Mouse (Mus musculus) kidney, adult 2 months (tissue): Measurements from ENCODE around the gene Celf2.

Source experiments
- CTCF ChIP-seq: fragments of 200-500 bp; conservative IDR thresholded peaks from 2 replicates; pipeline ENCODE4 v1.5.1; 2011; ENCODE audit warnings: low read depth, mild to moderate bottlenecking, control low read depth, low read length, moderate library complexity, mixed read lengths; ENCODE audit not compliant: insufficient read depth, insufficient read length
- POLR2A ChIP-seq: fragments of 200-500 bp; IDR thresholded peaks from one replicate; pipeline ENCODE4 v1.6.1; 2011; ENCODE audit warnings: low read depth, low read length, control low read depth

- TF ChIP-seq CTCF (no peak), POLR2A (no peak)
Observed at GRCm38 (mm10) chr2:6505979-6506811, 1003.2 kb downstream of the Celf2 start.
